Mouse (Mus musculus) G1E (cell line): ENCODE measurements around the gene Pnmal2. TPM values are rescaled to one million over a fixed set of nuclear protein-coding genes. Genes with fewer than 3 reads are reported as not detected.

Experiments
- ATAC-seq: 2 replicates; pipeline ENCODE4 v1.8.0; 2016; ENCODE audit warnings: mild to moderate bottlenecking; ENCODE audit not compliant: insufficient number of reproducible peaks, poor library complexity, low FRiP score, severe bottlenecking; ENCODE audit errors: extremely low read depth
- DNase-seq: peaks from one replicate; pipeline ENCODE4 v3.0.0; 2012; ENCODE audit warnings: low spot score
- H3K27me3 ChIP-seq: 2 replicates; pipeline ENCODE4 v1.6.1; 2012; ENCODE audit warnings: mild to moderate bottlenecking, low read length, inconsistent platforms; ENCODE audit not compliant: insufficient read depth
- H3K36me3 ChIP-seq: replicated peaks from 2 replicates; pipeline ENCODE3; 2012; ENCODE audit warnings: mild to moderate bottlenecking, inconsistent platforms
- H3K4me1 ChIP-seq: 2 replicates; pipeline ENCODE4 v1.6.1; 2012; ENCODE audit warnings: low read depth, low read length, inconsistent platforms, mixed read lengths; ENCODE audit not compliant: insufficient read depth
- H3K4me3 ChIP-seq: 2 replicates; pipeline ENCODE4 v1.5.1; 2012; ENCODE audit warnings: low read depth, mild to moderate bottlenecking, inconsistent platforms, low read length, moderate library complexity, mixed read lengths
- H3K9me3 ChIP-seq: replicated peaks from 2 replicates; pipeline ENCODE4 v1.6.1; 2012; ENCODE audit warnings: inconsistent platforms
- CTCF ChIP-seq: IDR thresholded peaks from 2 replicates; pipeline ENCODE4 v1.5.1; 2012; ENCODE audit warnings: low read depth, low read length, inconsistent platforms, mixed read lengths
- GATA1 ChIP-seq: IDR thresholded peaks from 2 replicates; pipeline ENCODE4 v1.6.1; 2012; ENCODE audit warnings: borderline replicate concordance, low read length, inconsistent platforms, mixed read lengths
- GATA2 ChIP-seq: IDR thresholded peaks from 2 replicates; pipeline ENCODE4 v1.6.1; 2012; ENCODE audit warnings: low read depth, low read length, inconsistent platforms, borderline replicate concordance
- POLR2AphosphoS5 ChIP-seq: IDR thresholded peaks from 2 replicates; pipeline ENCODE4 v1.6.1; 2012; ENCODE audit warnings: low read depth, low read length, inconsistent platforms; ENCODE audit not compliant: insufficient replicate concordance
- TAL1 ChIP-seq: conservative IDR thresholded peaks from 2 replicates; pipeline ENCODE4 v1.6.1; 2012; ENCODE audit warnings: low read depth, low read length, inconsistent platforms, mixed read lengths
- polyA plus RNA-seq: library from polyadenylated mRNA; stranded (reverse); fragments of >175 nt; gene quantifications from 2 replicates; pipeline ENCODE4 v1.2.3, GENCODE M21; 2012
- total RNA-seq, 2 experiments: library from RNA; stranded (forward) in 1 of 2; stranded (reverse) in 1 of 2; fragments of 200-1000 nt in 1 of 2; fragments of >200 nt in 1 of 2; fragmentation: Nextera tagmentation in 1 of 2; gene quantifications; 2 replicates each; pipeline ENCODE4 v1.2.3; 2014 to 2017

Pnmal2 gene
- total and polyA plus RNA-seq, 3 experiments: 0.22 TPM; not detected in 2

DNA sequence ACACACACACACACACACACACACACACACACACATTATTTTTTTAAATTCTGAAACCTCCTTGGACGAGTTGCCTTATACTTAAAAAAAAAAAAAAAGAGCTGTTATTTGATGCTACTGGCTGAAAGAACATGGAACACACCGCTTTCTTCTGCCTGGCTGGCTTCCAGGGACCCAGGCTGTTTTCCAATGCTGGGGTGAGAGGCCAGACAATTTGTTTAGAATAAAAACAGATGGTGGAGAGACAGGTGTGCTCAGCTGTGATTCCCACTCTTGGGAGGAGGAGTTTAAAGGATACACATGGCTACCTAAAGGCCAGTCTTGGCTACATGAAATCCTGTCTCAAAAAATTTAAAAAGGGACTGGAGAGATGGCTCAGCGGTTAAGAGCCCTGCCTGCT, 43.9 kb downstream of the Pnmal2 start:
- Histone ChIP-seq H3K9me3 (no peaks in the 10 kb centered on the region), H3K4me1 (peaks cover 26% of the 10 kb centered on the region), H3K27me3 (0 out of 2 replicates have a peak, but pooled peaks cover 3% of the 10 kb centered on the region), H3K36me3 (no peaks in the 10 kb centered on the region), H3K4me3 (no peak overlapping the region)
- ATAC-seq (no peak), DNase-seq (no peak)
- TF ChIP-seq POLR2AphosphoS5 (no peak), GATA1 (no peak), GATA2 (no peak), TAL1 (no peak)

- Histone ChIP-seq H3K36me3 (peaks cover 6% of the 10 kb centered on the region), H3K4me1 (peaks cover 43% of the 10 kb centered on the region), H3K9me3 (no peaks in the 10 kb centered on the region), H3K4me3 (no peak overlapping the region), H3K27me3 (peaks cover 8% of the 10 kb centered on the region; the same call in 1 of the 2 replicates)
- ATAC-seq (no peak), DNase-seq (no peak)
- TF ChIP-seq GATA2 (no peak), GATA1 (no peak), POLR2AphosphoS5 (no peak), TAL1 (no peak), CTCF (no peak)
Measured at GRCm38 (mm10) chr7:16990006-16990744, 45.7 kb downstream of the Pnmal2 start.

DNA sequence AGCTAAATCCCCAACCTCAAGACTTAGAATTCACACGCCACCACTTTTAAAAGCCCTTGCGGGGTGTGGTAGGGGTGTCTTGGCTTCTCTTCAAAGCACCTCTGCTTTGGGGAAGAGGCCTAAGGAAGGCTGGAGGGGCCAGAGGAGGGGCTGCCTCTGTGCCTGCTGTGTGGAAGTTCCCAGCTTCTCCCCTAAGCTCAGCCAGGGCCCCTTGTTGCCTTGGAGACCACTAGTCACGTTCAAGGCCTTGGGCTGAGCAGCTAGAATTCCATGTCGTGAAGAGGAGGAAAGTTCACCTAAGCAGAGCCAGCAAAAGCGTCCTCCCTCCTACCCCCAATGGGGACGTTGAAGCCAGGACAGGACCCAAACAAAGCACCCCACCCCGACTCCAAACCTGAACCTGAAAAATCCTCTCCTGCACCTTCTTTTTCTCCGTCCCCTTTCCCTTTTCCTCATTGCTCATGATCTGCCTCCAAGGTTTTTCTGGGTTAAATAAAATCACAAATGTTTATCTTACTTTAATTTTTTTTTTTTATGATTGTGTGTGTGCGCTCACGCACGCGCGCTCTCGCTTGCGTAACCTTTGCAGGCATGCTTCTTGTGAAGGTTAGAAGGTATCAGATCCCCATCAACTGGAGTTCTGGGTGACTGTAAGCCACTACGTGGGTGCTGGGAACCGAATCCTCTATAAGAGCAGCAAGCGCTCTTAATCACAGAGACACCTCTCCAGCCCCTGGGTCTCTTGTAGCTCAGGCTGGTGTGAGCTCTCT, 47.4 kb downstream of the Pnmal2 start:
- DNase-seq: peak; percentile 55
- Histone ChIP-seq H3K27me3 (peaks cover 11% of the 10 kb centered on the region; the same call in 1 of the 2 replicates), H3K36me3 (peaks cover 14% of the 10 kb centered on the region), H3K9me3 (no peaks in the 10 kb centered on the region), H3K4me3 (peak overlapping the region; percentile 33; the same call in 1 of the 2 replicates), H3K4me1 (peaks cover 45% of the 10 kb centered on the region)
- ATAC-seq: no peak; the same call in 1 of the 2 replicates
- no peak for TF ChIP-seq GATA1
- TF ChIP-seq TAL1: no peak
- no peak for TF ChIP-seq POLR2AphosphoS5
- TF ChIP-seq CTCF: no peak
- TF ChIP-seq GATA2: no peak

GRCm38 (mm10) chr7:16992451-16992807, 47.9 kb downstream of the Pnmal2 start, which contains the start of gene Ccdc8:
TSS of gene Ccdc8 (plus strand) at chr7:16992708.
- peak within 1 kb of the TSS; percentile 72 for H3K4me3 ChIP-seq
- TF ChIP-seq GATA2 (no peak), CTCF (no peak), GATA1 (no peak), TAL1 (no peak), POLR2AphosphoS5 (no peak)

GRCm38 (mm10) chr7:16993651-16994399, 49.3 kb downstream of the Pnmal2 start:
- ATAC-seq (peak; percentile 60), DNase-seq (peak; percentile 63)
- Histone ChIP-seq H3K27me3 (peaks cover 11% of the 10 kb centered on the region; the same call in 1 of the 2 replicates), H3K4me1 (peaks cover 64% of the 10 kb centered on the region), H3K9me3 (no peaks in the 10 kb centered on the region), H3K4me3 (peak overlapping the region; percentile 72), H3K36me3 (peaks cover 14% of the 10 kb centered on the region)
- no peak for TF ChIP-seq CTCF
- TF ChIP-seq GATA1: no peak
- no peak for TF ChIP-seq GATA2
- no peak for TF ChIP-seq TAL1
- no peak for TF ChIP-seq POLR2AphosphoS5

More at GRCm38 (mm10) chr7:16992451-16992807, 47.9 kb downstream of the Pnmal2 start, which contains the start of gene Ccdc8:
- peaks cover 50% of the 10 kb centered on the region for H3K4me1 ChIP-seq
- H3K9me3 ChIP-seq: no peaks in the 10 kb centered on the region
- DNase-seq: no peak
- peaks cover 14% of the 10 kb centered on the region for H3K36me3 ChIP-seq
- H3K27me3 ChIP-seq: peaks cover 11% of the 10 kb centered on the region; the same call in 1 of the 2 replicates
- ATAC-seq: no peak
